Mouse (Mus musculus): ENCODE measurements around the gene Slc36a2. TPM values are rescaled to one million over a fixed set of nuclear protein-coding genes. Genes with fewer than 3 reads are reported as not detected.
"Not testable (repeated sequence)": the region's sequence is repeated elsewhere in the genome, so short reads cannot be mapped to it uniquely, and the experiment has no call there.

Slc36a2 gene
- polyA plus RNA-seq, 1 experiment from 2014 or later: not detected

- Histone ChIP-seq H3K4me1 (no peaks in the 10 kb centered on the region), H3K9ac (replicated peaks) (no peak overlapping the region), H3K27me3 (no peaks in the 10 kb centered on the region), H3K36me3 (no peaks in the 10 kb centered on the region), H3K27ac (replicated peaks) (no peak overlapping the region), H3K4me2 (replicated peaks) (no peak overlapping the region), H3K4me3 (no peak overlapping the region), H3K9me3 (no peaks in the 10 kb centered on the region)
- 77% methylated on average over 6 of the region's 6 CpGs for WGBS
- ATAC-seq (ENCODE audit: low FRiP score, low read depth): no peak
Measured at GRCm38 (mm10) chr11:55127937-55128336, 56.9 kb downstream of the Slc36a2 start.

- ATAC-seq (ENCODE audit: low FRiP score, low read depth): no peak
- H3K4me3 ChIP-seq: no peak overlapping the region
- 88% methylated on average over 3 of the region's 3 CpGs for WGBS
Measured at GRCm38 (mm10) chr11:55126663-55127062, 58.2 kb downstream of the Slc36a2 start.

GRCm38 (mm10) chr11:55121430-55121829, 63.4 kb downstream of the Slc36a2 start:
- H3K9ac ChIP-seq (replicated peaks): no peak overlapping the region
- H3K36me3 ChIP-seq: no peaks in the 10 kb centered on the region
- H3K4me2 ChIP-seq (replicated peaks): no peak overlapping the region
- no peak for ATAC-seq (ENCODE audit: low FRiP score, low read depth)
- H3K4me1 ChIP-seq: no peaks in the 10 kb centered on the region
- H3K9me3 ChIP-seq: no peaks in the 10 kb centered on the region
- H3K4me3 ChIP-seq: no peak overlapping the region
- H3K27ac ChIP-seq (replicated peaks): no peak overlapping the region
- H3K27me3 ChIP-seq: no peaks in the 10 kb centered on the region
- 83% methylated on average over 1 of the region's 1 CpGs for WGBS

More at GRCm38 (mm10) chr11:55126663-55127062, 58.2 kb downstream of the Slc36a2 start:
- Histone ChIP-seq H3K4me2 (replicated peaks) (no peak overlapping the region), H3K27ac (replicated peaks) (no peak overlapping the region), H3K9ac (replicated peaks) (no peak overlapping the region), H3K36me3 (no peaks in the 10 kb centered on the region), H3K4me1 (no peaks in the 10 kb centered on the region), H3K27me3 (no peaks in the 10 kb centered on the region), H3K9me3 (no peaks in the 10 kb centered on the region)

- no peak for ATAC-seq (ENCODE audit: low FRiP score, low read depth)
- H3K36me3 ChIP-seq: no peaks in the 10 kb centered on the region
- no peaks in the 10 kb centered on the region for H3K27me3 ChIP-seq
- H3K4me3 ChIP-seq: no peak overlapping the region
- H3K27ac ChIP-seq (replicated peaks): no peak overlapping the region
- H3K9me3 ChIP-seq: no peaks in the 10 kb centered on the region
- no peak overlapping the region for H3K4me2 ChIP-seq (replicated peaks)
- H3K9ac ChIP-seq (replicated peaks): no peak overlapping the region
- 84% methylated on average over 8 of the region's 8 CpGs for WGBS
- H3K4me1 ChIP-seq: no peaks in the 10 kb centered on the region
Measured at GRCm38 (mm10) chr11:55120821-55121271, 64.0 kb downstream of the Slc36a2 start.

GRCm38 (mm10) chr11:55120279-55120678, 64.6 kb downstream of the Slc36a2 start:
- Histone ChIP-seq H3K36me3 (no peaks in the 10 kb centered on the region), H3K4me3 (no peak overlapping the region), H3K27me3 (no peaks in the 10 kb centered on the region), H3K4me2 (replicated peaks) (no peak overlapping the region), H3K27ac (replicated peaks) (no peak overlapping the region), H3K9ac (replicated peaks) (no peak overlapping the region), H3K9me3 (no peaks in the 10 kb centered on the region), H3K4me1 (no peaks in the 10 kb centered on the region)
- ATAC-seq (ENCODE audit: low FRiP score, low read depth): no peak

- ATAC-seq (ENCODE audit: low FRiP score, low read depth): no peak
- Histone ChIP-seq H3K27ac (replicated peaks) (no peak overlapping the region), H3K4me1 (no peaks in the 10 kb centered on the region), H3K36me3 (no peaks in the 10 kb centered on the region), H3K27me3 (no peaks in the 10 kb centered on the region), H3K9ac (replicated peaks) (no peak overlapping the region), H3K9me3 (no peaks in the 10 kb centered on the region), H3K4me2 (replicated peaks) (no peak overlapping the region), H3K4me3 (no peak overlapping the region)
- 85% methylated on average over 2 of the region's 2 CpGs for WGBS
Measured at GRCm38 (mm10) chr11:55117031-55117430, 67.8 kb downstream of the Slc36a2 start.

GRCm38 (mm10) chr11:55116004-55116403, 68.9 kb downstream of the Slc36a2 start:
- Histone ChIP-seq H3K36me3 (no peaks in the 10 kb centered on the region), H3K27ac (replicated peaks) (no peak overlapping the region), H3K4me2 (replicated peaks) (no peak overlapping the region), H3K27me3 (no peaks in the 10 kb centered on the region), H3K4me1 (no peaks in the 10 kb centered on the region), H3K9me3 (no peaks in the 10 kb centered on the region), H3K4me3 (no peak overlapping the region), H3K9ac (replicated peaks) (no peak overlapping the region)
- 98% methylated on average over 3 of the region's 3 CpGs for WGBS
- no peak for ATAC-seq (ENCODE audit: low FRiP score, low read depth)

- Histone ChIP-seq H3K36me3 (peaks cover 6% of the 10 kb centered on the region), H3K4me3 (no peak overlapping the region), H3K4me2 (replicated peaks) (no peak overlapping the region), H3K4me1 (no peaks in the 10 kb centered on the region), H3K9me3 (no peaks in the 10 kb centered on the region), H3K27ac (replicated peaks) (no peak overlapping the region), H3K9ac (replicated peaks) (no peak overlapping the region), H3K27me3 (no peaks in the 10 kb centered on the region)
- 83% methylated on average over 2 of the region's 2 CpGs for WGBS
- no peak for ATAC-seq (ENCODE audit: low FRiP score, low read depth)
Measured at GRCm38 (mm10) chr11:55114291-55114690, 70.6 kb downstream of the Slc36a2 start.

- H3K9me3 ChIP-seq; H3K27ac ChIP-seq (replicated peaks); H3K4me3 ChIP-seq; H3K27me3 ChIP-seq; H3K9ac ChIP-seq (replicated peaks); H3K4me1 ChIP-seq; H3K4me2 ChIP-seq (replicated peaks); H3K36me3 ChIP-seq; ATAC-seq (ENCODE audit: low FRiP score, low read depth): not testable (repeated sequence)
- 54% methylated on average over 4 of the region's 4 CpGs for WGBS
Measured at GRCm38 (mm10) chr11:55113861-55114250, 71.0 kb downstream of the Slc36a2 start.

GRCm38 (mm10) chr11:55113209-55113860, 71.5 kb downstream of the Slc36a2 start:
- Histone ChIP-seq H3K4me1 (no peaks in the 10 kb centered on the region), H3K36me3 (peaks cover 6% of the 10 kb centered on the region), H3K4me2 (replicated peaks) (no peak overlapping the region), H3K9ac (replicated peaks) (no peak overlapping the region), H3K27me3 (no peaks in the 10 kb centered on the region), H3K4me3 (no peak overlapping the region), H3K27ac (replicated peaks) (no peak overlapping the region), H3K9me3 (no peaks in the 10 kb centered on the region)
- 70% methylated on average over 7 of the region's 7 CpGs for WGBS
- no peak for ATAC-seq (ENCODE audit: low FRiP score, low read depth)

GRCm38 (mm10) chr11:55110566-55111169, 74.2 kb downstream of the Slc36a2 start:
- Histone ChIP-seq H3K36me3 (peaks cover 6% of the 10 kb centered on the region), H3K4me3 (no peak overlapping the region), H3K9me3 (no peaks in the 10 kb centered on the region), H3K27me3 (no peaks in the 10 kb centered on the region), H3K4me1 (no peaks in the 10 kb centered on the region), H3K27ac (replicated peaks) (no peak overlapping the region), H3K4me2 (replicated peaks) (no peak overlapping the region), H3K9ac (replicated peaks) (no peak overlapping the region)
- ATAC-seq (ENCODE audit: low FRiP score, low read depth): no peak
- 81% methylated on average over 7 of the region's 7 CpGs for WGBS

- WGBS: 95% methylated on average over 7 of the region's 7 CpGs
- H3K27me3 ChIP-seq: no peaks in the 10 kb centered on the region
Measured at GRCm38 (mm10) chr11:55109521-55110300, 75.2 kb downstream of the Slc36a2 start.

More at GRCm38 (mm10) chr11:55109521-55110300, 75.2 kb downstream of the Slc36a2 start:
- Histone ChIP-seq H3K36me3 (peaks cover 6% of the 10 kb centered on the region), H3K4me3 (no peak overlapping the region), H3K9ac (replicated peaks) (no peak overlapping the region), H3K9me3 (no peaks in the 10 kb centered on the region), H3K4me2 (replicated peaks) (no peak overlapping the region), H3K4me1 (no peaks in the 10 kb centered on the region), H3K27ac (replicated peaks) (no peak overlapping the region)
- ATAC-seq (ENCODE audit: low FRiP score, low read depth): no peak
